Mouse (Mus musculus) neural tube, embryonic 13.5 days (tissue): ENCODE data around the gene Mkks. TPM values are rescaled to one million over a fixed set of nuclear protein-coding genes. Genes with fewer than 3 reads are reported as not detected.
"Not testable (repeated sequence)": the region's sequence is repeated elsewhere in the genome, so short reads cannot be mapped to it uniquely, and the experiment has no call there.

ENCODE experiments used
- ATAC-seq: fragments of 200-750 bp; cut with Nextera tagmentation; 2 replicates; pipeline ENCODE4 v1.8.0; 2017; ENCODE audit warnings: low read depth, mild to moderate bottlenecking, moderate TSS enrichment, moderate library complexity
- H3K27ac ChIP-seq: fragments of 300-500 bp; sonication (generic); replicated peaks from 2 replicates; pipeline ENCODE4 v1.5.1; 2015; ENCODE audit warnings: moderate library complexity, mild to moderate bottlenecking, inconsistent platforms
- H3K27me3 ChIP-seq: fragments of 300-500 bp; sonication (generic); 2 replicates; pipeline ENCODE4 v1.6.1; 2015; ENCODE audit warnings: mild to moderate bottlenecking, inconsistent platforms
- H3K36me3 ChIP-seq: fragments of 300-500 bp; sonication (generic); 2 replicates; pipeline ENCODE4 v1.6.1; 2015; ENCODE audit warnings: mild to moderate bottlenecking, inconsistent platforms
- H3K4me1 ChIP-seq: fragments of 300-500 bp; sonication (generic); replicated peaks from 2 replicates; pipeline ENCODE4 v1.6.1; 2015; ENCODE audit warnings: inconsistent platforms
- H3K4me2 ChIP-seq: fragments of 300-500 bp; sonication (generic); 2 replicates; pipeline ENCODE4 v1.6.1; 2015; ENCODE audit warnings: inconsistent platforms, mild to moderate bottlenecking, moderate library complexity
- H3K4me3 ChIP-seq: fragments of 300-500 bp; sonication (generic); 2 replicates; pipeline ENCODE4 v1.5.1; 2015; ENCODE audit warnings: mild to moderate bottlenecking, inconsistent platforms
- H3K9ac ChIP-seq: fragments of 300-500 bp; sonication (generic); 2 replicates; pipeline ENCODE4 v1.6.1; 2015; ENCODE audit warnings: moderate library complexity, mild to moderate bottlenecking, inconsistent platforms
- H3K9me3 ChIP-seq: fragments of 300-500 bp; sonication (generic); 2 replicates; pipeline ENCODE4 v1.6.1; 2016; ENCODE audit warnings: inconsistent platforms
- WGBS: fragments of 180-500 bp; shearing (Covaris S2); methylation state at CpG from one replicate; pipeline ENCODE4 v1.1.7; 2015; 5-methylcytosine and 5-hydroxymethylcytosine counted together
- polyA plus RNA-seq: library from polyadenylated mRNA; unstranded; fragments of >200 nt; fragmentation: Nextera tagmentation; extraction: Ambion mirVana; gene quantifications from 2 replicates; pipeline ENCODE4 v1.2.1, GENCODE M21; 2015

The Mkks gene
- polyA plus RNA-seq, 1 experiment from 2014 or later = 14.2 TPM

- H3K4me2 ChIP-seq = no peak overlapping the region
- peaks cover 23% of the 10 kb centered on the region for H3K4me1 ChIP-seq
- H3K9me3 ChIP-seq = no peaks in the 10 kb centered on the region
- no peak for ATAC-seq
- no peaks in the 10 kb centered on the region for H3K36me3 ChIP-seq
- no peaks in the 10 kb centered on the region for H3K27me3 ChIP-seq
- 77% methylated on average over 2 of the region's 2 CpGs for WGBS
- H3K27ac ChIP-seq = no peak overlapping the region
- H3K9ac ChIP-seq = no peak overlapping the region
- no peak overlapping the region for H3K4me3 ChIP-seq
Measured at GRCm38 (mm10) chr2:136896131-136896530, 4.9 kb upstream of the Mkks start.

DNA sequence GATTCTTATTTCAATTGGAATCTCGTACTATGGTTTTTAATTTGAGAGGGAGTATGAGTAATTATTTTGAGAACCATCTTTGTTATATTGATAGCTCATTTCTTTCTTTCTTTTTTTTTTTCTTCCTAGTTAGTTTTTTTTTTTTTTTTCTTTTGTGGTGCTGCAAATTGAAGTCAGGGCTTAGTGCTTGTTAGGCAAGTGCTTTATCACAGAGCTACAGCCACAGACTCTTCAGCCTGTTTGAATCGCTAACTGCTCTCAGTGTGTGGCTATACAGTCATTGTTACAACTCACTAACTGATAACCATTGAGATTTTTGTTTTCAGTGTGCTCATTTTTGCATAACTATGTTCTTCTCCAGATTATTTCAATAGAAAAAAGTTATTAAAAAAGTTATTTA is 3.3 kb upstream of the Mkks start:
- no peak overlapping the region for H3K4me2 ChIP-seq
- ATAC-seq = no peak
- H3K27me3 ChIP-seq = no peaks in the 10 kb centered on the region
- H3K36me3 ChIP-seq = no peaks in the 10 kb centered on the region
- H3K27ac ChIP-seq = no peak overlapping the region
- peaks cover 33% of the 10 kb centered on the region for H3K4me1 ChIP-seq
- H3K9me3 ChIP-seq = no peaks in the 10 kb centered on the region
- WGBS = 82% methylated on average over 2 of the region's 2 CpGs
- H3K9ac ChIP-seq = no peak overlapping the region
- H3K4me3 ChIP-seq = no peak overlapping the region

- Histone ChIP-seq H3K9me3 (no peaks in the 10 kb centered on the region), H3K4me3 (peak overlapping the region; percentile 68), H3K9ac (peak overlapping the region; percentile 83), H3K36me3 (no peaks in the 10 kb centered on the region), H3K27ac (peak overlapping the region; percentile 95), H3K27me3 (no peaks in the 10 kb centered on the region), H3K4me2 (peak overlapping the region; percentile 62), H3K4me1 (peaks cover 37% of the 10 kb centered on the region)
- under 1% methylated on average over 23 of the region's 23 CpGs for WGBS
- peak; percentile 84 for ATAC-seq
Measured at GRCm38 (mm10) chr2:136891951-136892371, 772 bp upstream of the Mkks start.

GRCm38 (mm10) chr2:136890716-136891067 is 497 bp downstream of the Mkks start:
- WGBS = 5% methylated on average over 15 of the region's 15 CpGs
- not testable (repeated sequence) for H3K36me3 ChIP-seq, H3K9me3 ChIP-seq, H3K27me3 ChIP-seq
- Histone ChIP-seq H3K27ac (peak overlapping the region; percentile 95), H3K9ac (peak overlapping the region; percentile 83), H3K4me2 (peak overlapping the region; percentile 55), H3K4me3 (peak overlapping the region; percentile 68), H3K4me1 (peaks cover 29% of the 10 kb centered on the region)
- peak; percentile 71 for ATAC-seq

- Histone ChIP-seq H3K4me1 (peaks cover 19% of the 10 kb centered on the region), H3K9me3 (no peaks in the 10 kb centered on the region), H3K4me3 (no peak overlapping the region), H3K9ac (no peak overlapping the region), H3K4me2 (no peak overlapping the region), H3K27ac (no peak overlapping the region), H3K36me3 (peaks cover 28% of the 10 kb centered on the region), H3K27me3 (no peaks in the 10 kb centered on the region)
- WGBS = 66% methylated on average over 4 of the region's 4 CpGs
- no peak for ATAC-seq
Measured at GRCm38 (mm10) chr2:136886846-136887245, 4.3 kb downstream of the Mkks start.

GRCm38 (mm10) chr2:136885579-136885978 is 5.6 kb downstream of the Mkks start, which contains the start of gene AL731706.2:
Gene AL731706.2 (minus strand): TSS chr2:136885679.
- Histone ChIP-seq H3K27me3 (no peaks in the 10 kb centered on the region), H3K4me2 (no peak within 1 kb of the TSS), H3K27ac (no peak within 1 kb of the TSS), H3K36me3 (peaks cover 40% of the 10 kb centered on the region), H3K4me3 (no peak within 1 kb of the TSS), H3K4me1 (peaks cover 19% of the 10 kb centered on the region), H3K9ac (no peak within 1 kb of the TSS), H3K9me3 (no peaks in the 10 kb centered on the region)
- 90% methylated on average over 2 of the region's 2 CpGs for WGBS
- ATAC-seq = no peak

DNA sequence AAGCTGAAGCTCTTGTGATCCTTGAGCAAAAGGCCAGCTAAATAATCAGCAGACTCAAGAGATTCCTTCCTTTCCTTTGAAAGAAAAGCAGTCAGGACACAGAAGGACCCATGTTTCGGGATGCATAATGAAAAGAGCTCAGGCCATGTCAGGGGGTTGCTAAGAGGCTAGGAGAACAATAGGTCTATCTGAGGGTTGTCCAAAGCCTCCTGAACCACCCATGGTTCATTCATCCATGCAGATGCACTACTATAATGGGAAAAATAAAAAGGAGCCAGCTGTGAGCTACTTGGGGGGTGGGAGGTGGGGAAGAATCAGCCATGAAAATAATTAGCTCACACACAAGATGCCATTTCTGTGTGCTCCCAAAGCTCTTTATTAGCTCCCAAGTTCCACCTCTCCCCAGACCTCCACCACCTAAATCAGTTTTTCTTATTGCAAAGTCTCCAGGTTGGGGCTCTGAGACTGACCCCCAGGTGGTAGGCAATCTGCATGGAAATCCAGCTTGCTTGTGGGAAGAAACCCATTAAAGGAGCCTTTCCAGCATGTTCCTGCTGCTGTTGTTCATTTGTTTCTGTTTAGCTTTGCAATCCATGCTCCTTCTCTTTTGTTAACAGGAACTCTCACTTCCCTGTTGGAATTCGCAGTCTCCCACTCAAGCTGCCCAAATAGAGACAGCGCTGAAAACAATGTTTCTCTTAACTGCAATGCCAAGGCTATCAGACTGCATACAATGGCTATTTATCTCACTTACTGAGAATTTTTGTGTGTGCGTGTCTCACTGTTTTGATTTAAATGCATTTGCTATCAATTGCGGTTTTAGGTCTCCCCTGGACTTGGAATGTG is 36.4 kb downstream of the Mkks start:
- Histone ChIP-seq H3K36me3 (no peaks in the 10 kb centered on the region), H3K4me1 (peaks cover 15% of the 10 kb centered on the region), H3K4me2 (no peak overlapping the region), H3K27ac (peak overlapping the region; percentile 57), H3K9me3 (no peaks in the 10 kb centered on the region), H3K27me3 (no peaks in the 10 kb centered on the region), H3K4me3 (no peak overlapping the region), H3K9ac (no peak overlapping the region)
- 0 out of 2 replicates have a peak, but pooled peaks have one; percentile 23 for ATAC-seq
- WGBS = 18% methylated on average over 5 of the region's 5 CpGs

- no peak for ATAC-seq
- 72% methylated on average over 3 of the region's 3 CpGs for WGBS
- H3K4me2 ChIP-seq = no peak overlapping the region
- H3K27ac ChIP-seq = no peak overlapping the region
- H3K9me3 ChIP-seq = no peaks in the 10 kb centered on the region
- H3K9ac ChIP-seq = no peak overlapping the region
- no peaks in the 10 kb centered on the region for H3K27me3 ChIP-seq
- H3K36me3 ChIP-seq = no peaks in the 10 kb centered on the region
- H3K4me3 ChIP-seq = no peak overlapping the region
- H3K4me1 ChIP-seq = peaks cover 11% of the 10 kb centered on the region
Measured at GRCm38 (mm10) chr2:136850366-136850765, 40.8 kb downstream of the Mkks start.

DNA sequence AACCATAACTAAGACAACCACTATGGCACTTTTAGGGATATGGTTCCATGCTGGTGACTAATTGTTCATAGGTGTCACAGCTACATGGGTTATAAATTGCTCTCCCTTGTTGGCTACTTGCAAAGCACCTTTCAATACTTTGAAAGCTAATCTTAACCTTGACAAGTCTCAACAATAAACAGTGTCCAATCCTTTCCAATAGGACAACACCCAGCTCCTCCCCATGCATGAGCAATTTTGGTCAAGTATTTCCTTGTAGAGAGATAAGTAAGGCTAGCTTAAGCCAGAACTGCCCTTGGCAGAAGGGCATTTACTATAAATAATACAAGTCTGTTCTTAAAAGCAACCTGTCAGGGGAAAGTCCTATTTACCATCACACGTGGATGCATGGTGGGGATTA is 53.2 kb downstream of the Mkks start:
- WGBS = 42% methylated on average over 1 of the region's 1 CpGs
- Histone ChIP-seq H3K9me3 (no peaks in the 10 kb centered on the region), H3K36me3 (no peaks in the 10 kb centered on the region), H3K9ac (no peak overlapping the region), H3K4me3 (no peak overlapping the region), H3K27me3 (no peaks in the 10 kb centered on the region), H3K4me1 (no peaks in the 10 kb centered on the region), H3K27ac (no peak overlapping the region), H3K4me2 (no peak overlapping the region)
- ATAC-seq = no peak

- 70% methylated on average over 3 of the region's 3 CpGs for WGBS
- no peaks in the 10 kb centered on the region for H3K36me3 ChIP-seq
- no peak overlapping the region for H3K4me2 ChIP-seq
- H3K4me1 ChIP-seq = no peaks in the 10 kb centered on the region
- ATAC-seq = no peak
- no peak overlapping the region for H3K4me3 ChIP-seq
- no peak overlapping the region for H3K27ac ChIP-seq
- H3K27me3 ChIP-seq = no peaks in the 10 kb centered on the region
- H3K9ac ChIP-seq = no peak overlapping the region
- H3K9me3 ChIP-seq = no peaks in the 10 kb centered on the region
Measured at GRCm38 (mm10) chr2:136835882-136836281, 55.3 kb downstream of the Mkks start.

- no peak overlapping the region for H3K9ac ChIP-seq
- H3K4me2 ChIP-seq = no peak overlapping the region
- ATAC-seq = no peak
- 95% methylated on average over 1 of the region's 1 CpGs for WGBS
- no peaks in the 10 kb centered on the region for H3K36me3 ChIP-seq
- no peaks in the 10 kb centered on the region for H3K9me3 ChIP-seq
- H3K27ac ChIP-seq = no peak overlapping the region
- H3K4me1 ChIP-seq = no peaks in the 10 kb centered on the region
- no peak overlapping the region for H3K4me3 ChIP-seq
- no peaks in the 10 kb centered on the region for H3K27me3 ChIP-seq
Measured at GRCm38 (mm10) chr2:136834715-136835075, 56.5 kb downstream of the Mkks start.

DNA sequence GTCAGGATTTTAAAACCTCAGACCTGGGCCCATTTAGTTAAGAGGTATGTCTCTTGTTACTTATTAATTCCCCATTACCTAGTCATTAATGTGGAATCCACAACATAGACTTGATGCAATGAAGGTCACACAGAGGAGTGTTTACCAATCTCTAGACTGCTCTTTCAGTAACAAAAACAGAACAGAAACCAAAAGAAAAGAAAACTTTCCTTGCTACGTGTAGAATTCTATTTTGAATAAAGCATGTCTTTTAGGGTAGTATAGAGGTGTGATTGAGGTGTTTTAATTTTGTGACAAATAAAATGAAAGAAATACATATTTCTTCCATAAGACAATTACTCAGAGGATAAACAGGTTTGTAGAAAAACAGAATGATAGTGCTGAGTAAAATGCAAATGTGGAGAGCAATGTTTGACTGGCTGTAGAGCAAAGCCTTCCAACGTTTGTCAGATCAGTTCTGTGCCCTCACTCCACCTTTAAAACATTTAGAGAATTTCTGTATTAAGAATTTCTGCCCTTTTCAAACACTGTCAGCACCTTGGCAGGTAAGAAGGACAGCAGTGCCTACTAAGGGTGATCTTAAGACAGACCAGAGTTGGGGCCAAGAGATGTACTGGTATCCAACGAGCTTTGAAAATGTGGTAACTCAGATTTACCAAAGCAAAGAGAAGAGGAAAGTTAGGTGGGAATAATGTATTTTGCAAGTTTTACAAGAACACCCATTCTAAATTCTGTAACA is 57.0 kb downstream of the Mkks start:
- 81% methylated on average over 3 of the region's 3 CpGs for whole genome bisulfite sequencing
- H3K36me3 ChIP-seq = no peaks in the 10 kb centered on the region
- no peaks in the 10 kb centered on the region for H3K9me3 ChIP-seq
- no peaks in the 10 kb centered on the region for H3K27me3 ChIP-seq
- H3K27ac ChIP-seq = no peak overlapping the region
- H3K4me2 ChIP-seq = no peak overlapping the region
- no peak for ATAC-seq
- no peak overlapping the region for H3K4me3 ChIP-seq
- no peaks in the 10 kb centered on the region for H3K4me1 ChIP-seq
- no peak overlapping the region for H3K9ac ChIP-seq
